Mouse (Mus musculus) heart, adult 8-10 months (tissue): ENCODE results near the gene Il17rd. TPM values are rescaled to one million over a fixed set of nuclear protein-coding genes. Genes with fewer than 3 reads are reported as not detected.

ENCODE experiments used
- DNase-seq: peaks from one replicate; pipeline ENCODE4 v3.0.0; 2022; ENCODE audit warnings: low spot score
- total RNA-seq, 4 experiments: library from RNA; stranded (reverse); gene quantifications; 2 replicates each; pipeline ENCODE4 v1.2.4; 2022

Il17rd gene
- 1 to 10 TPM; 3.1 to 4.4 (median 3.5) TPM for total RNA-seq

- DNase-seq, result peak; percentile 96
Measured at GRCm38 (mm10) chr14:27038783-27039182, at the start of gene Il17rd. TSS of gene Il17rd (plus strand) at chr14:27038941.

GRCm38 (mm10) chr14:26991622-26992021 lies 47.1 kb upstream of the Il17rd start:
- DNase-seq, result no peak

GRCm38 (mm10) chr14:26993427-26993826 lies 45.3 kb upstream of the Il17rd start:
- DNase-seq, result no peak

GRCm38 (mm10) chr14:26994211-26994741 lies 44.5 kb upstream of the Il17rd start, which contains the start of gene Hesx1:
TSS of gene Hesx1 (plus strand) at chr14:26994416.
- peak; percentile 17 for DNase-seq

- no peak for DNase-seq
Measured at GRCm38 (mm10) chr14:26996257-26996656, 42.5 kb upstream of the Il17rd start.

GRCm38 (mm10) chr14:27000386-27000785 lies 38.4 kb upstream of the Il17rd start:
- no peak for DNase-seq

- no peak for DNase-seq
Measured at GRCm38 (mm10) chr14:27004906-27005305, 33.8 kb upstream of the Il17rd start.

- DNase-seq, result no peak
Measured at GRCm38 (mm10) chr14:27005937-27006336, 32.8 kb upstream of the Il17rd start.

- DNase-seq, result no peak
Measured at GRCm38 (mm10) chr14:27011561-27011960, 27.2 kb upstream of the Il17rd start.

GRCm38 (mm10) chr14:27013658-27014057 lies 25.1 kb upstream of the Il17rd start:
- no peak for DNase-seq

- no peak for DNase-seq
Measured at GRCm38 (mm10) chr14:27017936-27018335, 20.8 kb upstream of the Il17rd start.

- no peak for DNase-seq
Measured at GRCm38 (mm10) chr14:27019850-27020249, 18.9 kb upstream of the Il17rd start.

GRCm38 (mm10) chr14:27022876-27023275 lies 15.9 kb upstream of the Il17rd start:
- DNase-seq, result no peak

GRCm38 (mm10) chr14:27024664-27025063 lies 14.1 kb upstream of the Il17rd start:
- no peak for DNase-seq

GRCm38 (mm10) chr14:27029771-27030173 lies 9.0 kb upstream of the Il17rd start:
- peak; percentile 54 for DNase-seq

- DNase-seq, result peak; percentile 82
Measured at GRCm38 (mm10) chr14:27031142-27031541, 7.6 kb upstream of the Il17rd start.

GRCm38 (mm10) chr14:27037513-27037912 lies 1.2 kb upstream of the Il17rd start:
- no peak for DNase-seq

GRCm38 (mm10) chr14:27039281-27040248 lies 824 bp downstream of the Il17rd start:
- peak; percentile 34 for DNase-seq

GRCm38 (mm10) chr14:27040451-27040850 lies 1.7 kb downstream of the Il17rd start:
- no peak for DNase-seq

GRCm38 (mm10) chr14:27042280-27042983 lies 3.7 kb downstream of the Il17rd start:
- no peak for DNase-seq

GRCm38 (mm10) chr14:27043416-27043815 lies 4.7 kb downstream of the Il17rd start:
- DNase-seq, result no peak
